Mouse (Mus musculus) embryonic facial prominence, embryonic 13.5 days (tissue): ENCODE measurements around the gene Scrn1. TPM values are rescaled to one million over a fixed set of nuclear protein-coding genes. Genes with fewer than 3 reads are reported as not detected.

Source experiments
- ATAC-seq: fragments of 200-750 bp; cut with Nextera tagmentation; 2 replicates; pipeline ENCODE4 v1.8.0; 2017; ENCODE audit warnings: low read depth; ENCODE audit not compliant: insufficient number of reproducible peaks, insufficient read depth, low FRiP score, low TSS enrichment
- H3K27ac ChIP-seq: fragments of 300-500 bp; sonication (generic); 2 replicates; pipeline ENCODE4 v1.5.1; 2015; ENCODE audit warnings: moderate library complexity, mild to moderate bottlenecking, inconsistent platforms
- H3K27me3 ChIP-seq: fragments of 300-500 bp; sonication (generic); 2 replicates; pipeline ENCODE4 v1.6.1; 2015; ENCODE audit warnings: mild to moderate bottlenecking, inconsistent platforms
- H3K36me3 ChIP-seq: fragments of 300-500 bp; sonication (generic); 2 replicates; pipeline ENCODE4 v1.6.1; 2015; ENCODE audit warnings: mild to moderate bottlenecking, inconsistent platforms
- H3K4me1 ChIP-seq: fragments of 300-500 bp; sonication (generic); 2 replicates; pipeline ENCODE4 v1.6.1; 2015; ENCODE audit warnings: inconsistent platforms
- H3K4me2 ChIP-seq: fragments of 300-500 bp; sonication (generic); 2 replicates; pipeline ENCODE4 v1.6.1; 2015; ENCODE audit warnings: moderate library complexity, mild to moderate bottlenecking, inconsistent platforms
- H3K4me3 ChIP-seq: fragments of 300-500 bp; sonication (generic); 2 replicates; pipeline ENCODE4 v1.5.1; 2015; ENCODE audit warnings: mild to moderate bottlenecking, inconsistent platforms
- H3K9ac ChIP-seq: fragments of 300-500 bp; sonication (generic); 2 replicates; pipeline ENCODE4 v1.6.1; 2015; ENCODE audit warnings: mild to moderate bottlenecking, inconsistent platforms
- H3K9me3 ChIP-seq: fragments of 300-500 bp; sonication (generic); 2 replicates; pipeline ENCODE4 v1.6.1; 2016; ENCODE audit warnings: inconsistent platforms
- WGBS: fragments of 180-500 bp; shearing (Covaris S2); methylation state at CpG from one replicate; pipeline ENCODE4 v1.1.7; 2015; ENCODE audit warnings: mixed read lengths; 5-methylcytosine and 5-hydroxymethylcytosine counted together
- polyA plus RNA-seq: library from polyadenylated mRNA; unstranded; fragments of >200 nt; fragmentation: Nextera tagmentation; extraction: Ambion mirVana; gene quantifications from 2 replicates; pipeline ENCODE4 v1.2.1, GENCODE M21; 2015

Gene Scrn1
- polyA plus RNA-seq, 1 experiment from 2014 or later, result 7.3 TPM

DNA sequence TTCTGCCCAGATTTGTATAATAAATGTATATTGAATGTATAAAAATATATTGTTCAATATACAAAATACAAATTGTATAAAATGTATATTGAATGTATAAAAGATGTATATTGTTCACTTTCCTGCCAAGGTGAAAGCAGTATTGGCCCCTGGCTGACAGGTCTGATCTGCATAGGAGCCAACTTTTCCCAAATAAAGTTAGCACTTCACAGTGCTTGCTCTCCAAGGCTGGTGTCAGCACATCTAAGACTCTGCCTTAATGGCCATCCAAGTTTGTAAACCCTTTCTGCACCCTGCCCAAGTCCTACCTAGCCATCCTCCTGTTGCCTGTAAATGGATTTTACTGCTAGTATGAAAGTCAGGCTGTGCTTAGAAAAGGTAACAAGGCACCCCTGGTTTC is 72.2 kb downstream of the Scrn1 start:
- 0 out of 2 replicates have a peak, but pooled peaks cover 2% of the 10 kb centered on the region for H3K4me1 ChIP-seq
- H3K36me3 ChIP-seq, result no peaks in the 10 kb centered on the region
- H3K4me3 ChIP-seq, result no peak overlapping the region
- no peaks in the 10 kb centered on the region for H3K27me3 ChIP-seq
- ATAC-seq, result no peak
- no peak overlapping the region for H3K4me2 ChIP-seq
- no peak overlapping the region for H3K27ac ChIP-seq
- no peaks in the 10 kb centered on the region for H3K9me3 ChIP-seq
- H3K9ac ChIP-seq, result no peak overlapping the region

DNA sequence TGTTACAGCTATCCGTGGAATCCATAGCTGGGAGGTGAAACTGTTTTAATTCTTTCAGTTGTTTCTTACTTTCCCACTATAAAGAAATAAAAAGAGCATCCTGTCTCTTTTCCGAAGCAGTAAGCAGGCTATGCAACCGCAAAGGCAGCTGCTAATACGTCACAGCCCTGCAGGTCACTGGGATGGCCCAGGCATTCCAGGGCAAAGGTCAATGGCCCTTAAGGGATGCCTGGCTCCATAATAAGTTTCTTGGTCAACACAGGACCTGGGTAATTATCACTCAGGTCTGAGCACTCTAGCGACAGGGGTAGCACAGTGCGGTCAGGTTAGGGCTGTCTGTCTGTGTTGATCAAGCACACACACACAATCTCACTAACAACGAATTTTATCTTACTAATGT is 75.2 kb downstream of the Scrn1 start:
- H3K4me1 ChIP-seq, result 0 out of 2 replicates have a peak, but pooled peaks cover 2% of the 10 kb centered on the region
- H3K36me3 ChIP-seq, result no peaks in the 10 kb centered on the region
- H3K27ac ChIP-seq, result no peak overlapping the region
- H3K4me2 ChIP-seq, result no peak overlapping the region
- 38% methylated on average over 7 of the region's 7 CpGs for WGBS
- ATAC-seq, result no peak
- H3K4me3 ChIP-seq, result no peak overlapping the region
- H3K9me3 ChIP-seq, result no peaks in the 10 kb centered on the region
- H3K27me3 ChIP-seq, result peaks cover under 1% of the 10 kb centered on the region
- no peak overlapping the region for H3K9ac ChIP-seq

DNA sequence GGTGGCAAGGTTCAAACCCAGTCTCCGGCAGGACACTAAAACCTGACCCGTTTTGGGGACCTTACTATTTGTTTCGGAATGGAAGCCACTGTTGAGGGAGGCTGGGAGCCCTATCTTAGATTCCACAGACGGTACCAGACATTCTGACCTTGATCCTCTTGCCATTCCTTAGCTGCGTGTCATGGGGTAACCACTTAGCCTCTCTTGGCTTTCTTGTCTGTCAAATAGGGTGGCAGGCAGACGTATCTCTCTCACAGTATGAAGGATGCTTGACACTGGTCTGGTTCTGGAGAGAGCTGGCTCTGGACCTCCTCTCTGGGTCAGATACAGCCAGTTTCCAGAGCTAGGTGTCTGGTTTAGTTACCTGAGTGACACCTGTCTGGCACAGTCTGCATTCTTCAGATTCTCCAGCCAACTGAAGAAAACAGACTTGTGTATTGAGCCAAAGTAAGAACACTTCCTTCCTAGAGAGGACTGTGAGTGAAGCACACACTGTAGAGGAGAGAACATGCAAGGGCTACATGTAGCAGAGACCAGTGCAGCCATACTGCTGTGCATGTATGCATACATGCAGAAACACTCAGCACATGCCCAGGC is 80.2 kb downstream of the Scrn1 start:
- Histone ChIP-seq H3K9ac (no peak overlapping the region), H3K4me2 (peak overlapping the region; percentile 64), H3K36me3 (no peaks in the 10 kb centered on the region), H3K9me3 (no peaks in the 10 kb centered on the region), H3K4me3 (peak overlapping the region; percentile 34), H3K27me3 (peaks cover 19% of the 10 kb centered on the region), H3K27ac (no peak overlapping the region), H3K4me1 (0 out of 2 replicates have a peak, but pooled peaks cover 5% of the 10 kb centered on the region)
- whole genome bisulfite sequencing, result 39% methylated on average over 6 of the region's 6 CpGs
- ATAC-seq, result no peak

DNA sequence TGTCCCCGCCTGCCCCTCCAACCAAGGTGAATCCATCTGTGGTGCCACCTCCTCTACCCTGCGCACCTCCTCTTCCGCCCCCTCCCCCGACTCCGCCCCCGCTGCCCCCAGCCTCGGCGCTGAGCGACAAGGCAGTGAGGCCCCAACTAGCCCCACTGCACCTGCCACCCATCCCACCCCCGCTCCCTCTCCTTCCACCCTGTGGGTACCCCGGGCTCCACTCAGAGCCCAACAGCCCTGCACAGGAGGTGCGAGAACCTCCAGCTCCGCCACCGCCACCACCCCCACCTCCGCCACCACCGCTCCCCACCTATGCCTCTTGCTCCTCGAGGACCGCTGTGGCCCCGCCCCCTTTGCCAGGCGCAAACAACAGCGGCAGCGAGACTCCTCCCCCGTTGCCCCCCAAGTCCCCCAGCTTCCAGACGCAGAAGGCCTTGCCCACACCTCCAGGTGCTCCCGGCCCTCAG is 80.8 kb downstream of the Scrn1 start:
- peak overlapping the region; percentile 64 for H3K4me2 ChIP-seq
- H3K4me3 ChIP-seq, result peak overlapping the region; percentile 34
- H3K4me1 ChIP-seq, result 0 out of 2 replicates have a peak, but pooled peaks cover 5% of the 10 kb centered on the region
- WGBS, result 10% methylated on average over 23 of the region's 25 CpGs
- H3K27me3 ChIP-seq, result peaks cover 19% of the 10 kb centered on the region
- no peaks in the 10 kb centered on the region for H3K36me3 ChIP-seq
- ATAC-seq, result peak; percentile 45; the same call in 1 of the 2 replicates
- no peaks in the 10 kb centered on the region for H3K9me3 ChIP-seq
- H3K27ac ChIP-seq, result no peak overlapping the region
- H3K9ac ChIP-seq, result 0 out of 2 replicates have a peak overlapping the region, but pooled peaks have one; percentile 21

DNA sequence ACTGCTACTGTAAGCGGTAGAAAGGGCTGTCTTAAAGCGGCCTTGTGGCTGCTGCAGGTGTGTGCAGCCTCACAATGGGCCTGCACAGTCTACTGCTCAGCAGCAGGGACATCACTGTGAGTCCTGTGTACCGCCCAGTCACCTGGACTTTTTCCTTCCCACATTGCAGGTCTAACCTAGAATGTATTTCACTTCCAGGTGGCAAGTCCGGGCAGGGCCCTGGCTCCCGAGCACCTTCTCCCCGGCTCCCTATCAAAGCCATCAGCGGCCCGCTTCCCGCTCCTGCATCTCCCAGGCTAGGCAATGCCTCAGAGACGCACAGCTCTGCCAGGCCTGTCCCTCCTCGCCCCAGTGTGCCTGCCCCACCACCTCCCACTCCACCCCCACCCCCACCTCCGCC is 81.3 kb downstream of the Scrn1 start:
- peak overlapping the region; percentile 64 for H3K4me2 ChIP-seq
- 20% methylated on average over 11 of the region's 12 CpGs for WGBS
- 0 out of 2 replicates have a peak, but pooled peaks cover 5% of the 10 kb centered on the region for H3K4me1 ChIP-seq
- no peak overlapping the region for H3K9ac ChIP-seq
- H3K27me3 ChIP-seq, result peaks cover 19% of the 10 kb centered on the region
- ATAC-seq, result no peak
- no peaks in the 10 kb centered on the region for H3K36me3 ChIP-seq
- peak overlapping the region; percentile 34 for H3K4me3 ChIP-seq
- no peaks in the 10 kb centered on the region for H3K9me3 ChIP-seq
- no peak overlapping the region for H3K27ac ChIP-seq

DNA sequence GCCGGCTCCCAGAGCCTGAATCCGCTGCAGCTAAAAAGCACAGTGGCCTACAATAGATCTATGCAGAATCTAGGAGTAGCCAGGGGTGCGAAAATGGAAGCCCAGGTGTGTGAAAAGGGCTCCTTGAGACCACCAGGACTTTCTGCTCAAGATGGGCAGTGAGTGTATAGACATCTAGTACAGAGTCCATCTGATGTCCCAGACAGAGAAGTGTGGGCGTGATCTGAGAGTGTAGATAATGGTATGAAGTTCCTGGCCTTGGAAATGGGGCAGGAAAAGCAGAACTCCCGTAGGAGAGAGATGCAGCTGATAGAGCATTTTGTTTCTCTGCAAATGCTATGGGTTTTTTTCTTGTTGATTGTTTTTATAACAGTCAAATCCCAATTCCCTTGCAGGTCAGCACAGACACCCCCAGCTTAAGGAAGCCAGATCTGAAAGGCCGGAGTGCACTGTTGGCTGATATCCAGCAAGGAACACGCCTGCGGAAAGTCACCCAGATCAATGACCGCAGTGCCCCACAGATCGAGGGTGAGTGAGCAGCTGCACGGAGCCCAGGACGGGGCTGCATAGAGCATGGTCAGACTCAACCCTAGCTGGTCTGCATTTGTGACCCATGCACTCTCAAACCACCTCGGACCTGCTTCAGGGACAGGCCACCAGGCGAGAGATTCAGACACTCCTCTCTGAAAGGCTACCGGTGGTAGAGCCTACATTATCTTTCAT is 84.7 kb downstream of the Scrn1 start:
- WGBS, result 83% methylated on average over 15 of the region's 15 CpGs
- no peaks in the 10 kb centered on the region for H3K36me3 ChIP-seq
- no peak for ATAC-seq

DNA sequence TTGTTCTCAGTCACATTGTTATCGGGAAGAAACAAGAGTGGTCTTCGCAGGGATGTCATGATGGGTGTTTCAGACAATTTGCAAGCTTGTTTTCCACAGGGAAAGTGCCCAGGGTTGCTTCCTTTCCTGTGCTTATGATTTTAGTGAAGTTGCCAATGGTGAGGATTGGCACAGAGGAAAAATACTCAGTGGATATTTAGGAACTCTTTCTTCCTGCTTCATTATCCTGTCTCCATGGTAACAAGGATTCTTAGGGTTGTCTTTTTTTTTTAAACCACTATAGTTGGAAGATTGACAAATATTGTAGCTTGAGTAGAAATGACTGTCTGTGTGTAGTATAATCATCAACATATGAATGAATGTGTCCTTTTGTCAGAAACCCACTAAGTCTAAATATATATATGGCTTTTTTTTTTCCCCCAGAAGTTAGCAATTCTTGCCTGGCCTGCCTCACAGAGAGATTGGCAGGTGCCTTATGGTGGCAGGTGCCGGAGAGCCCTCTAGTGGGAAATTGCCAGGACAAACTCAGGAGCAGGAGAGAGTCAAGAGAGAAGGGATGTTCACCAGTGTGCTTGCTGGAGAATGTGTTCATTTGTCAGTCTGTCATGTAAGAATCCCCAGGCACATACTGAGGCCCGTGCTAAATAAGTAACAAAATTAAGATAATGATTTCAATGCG is 87.5 kb downstream of the Scrn1 start:
- no peaks in the 10 kb centered on the region for H3K9me3 ChIP-seq
- no peak overlapping the region for H3K4me3 ChIP-seq
- H3K9ac ChIP-seq, result no peak overlapping the region
- no peaks in the 10 kb centered on the region for H3K27me3 ChIP-seq
- no peaks in the 10 kb centered on the region for H3K36me3 ChIP-seq
- H3K4me1 ChIP-seq, result peaks cover 7% of the 10 kb centered on the region; the same call in 1 of the 2 replicates
- ATAC-seq, result no peak
- no peak overlapping the region for H3K4me2 ChIP-seq
- WGBS, result 63% methylated on average over 5 of the region's 5 CpGs
- no peak overlapping the region for H3K27ac ChIP-seq

More for the DNA sequence above, 84.7 kb downstream of the Scrn1 start:
- no peak overlapping the region for H3K4me2 ChIP-seq
- no peaks in the 10 kb centered on the region for H3K9me3 ChIP-seq
- 0 out of 2 replicates have a peak, but pooled peaks cover 5% of the 10 kb centered on the region for H3K4me1 ChIP-seq
- H3K4me3 ChIP-seq, result no peak overlapping the region
- no peak overlapping the region for H3K27ac ChIP-seq
- H3K27me3 ChIP-seq, result peaks cover 19% of the 10 kb centered on the region
- H3K9ac ChIP-seq, result no peak overlapping the region

DNA sequence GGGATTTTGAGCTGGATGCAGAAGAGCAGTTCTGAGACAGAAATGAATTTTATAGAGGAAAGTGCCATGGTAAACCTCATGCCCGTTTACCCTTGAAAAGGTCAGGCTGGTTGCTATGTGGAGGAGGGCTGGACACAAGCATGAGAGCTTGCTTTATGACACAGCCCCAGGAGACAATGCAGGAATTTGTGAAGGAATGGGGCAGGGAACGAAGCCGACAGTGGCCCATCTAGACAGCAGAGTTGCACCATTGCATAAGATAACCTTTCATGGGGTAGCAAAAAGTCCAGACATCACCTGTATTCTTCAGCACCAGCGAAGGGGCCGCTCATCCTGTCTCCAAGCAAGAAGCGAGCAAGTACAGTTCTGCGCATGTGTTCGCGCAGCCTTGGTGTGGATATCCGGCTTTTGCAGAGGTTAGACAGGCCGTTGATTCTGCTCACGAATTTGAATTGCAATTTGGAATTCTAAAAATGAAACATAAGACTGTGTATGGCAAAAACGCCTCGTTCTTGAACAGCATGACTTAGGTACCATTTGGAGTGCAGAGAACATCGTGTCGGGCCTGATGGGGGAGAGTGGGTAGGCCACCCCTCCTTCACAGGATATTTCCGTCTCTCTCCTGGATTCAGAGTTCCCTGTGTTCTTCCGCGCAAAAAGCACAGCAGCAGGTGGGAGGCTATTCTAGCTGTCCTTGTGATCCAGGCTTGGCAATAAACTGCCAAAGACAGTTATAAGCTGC is 90.2 kb downstream of the Scrn1 start:
- H3K4me1 ChIP-seq, result peaks cover 7% of the 10 kb centered on the region; the same call in 1 of the 2 replicates

DNA sequence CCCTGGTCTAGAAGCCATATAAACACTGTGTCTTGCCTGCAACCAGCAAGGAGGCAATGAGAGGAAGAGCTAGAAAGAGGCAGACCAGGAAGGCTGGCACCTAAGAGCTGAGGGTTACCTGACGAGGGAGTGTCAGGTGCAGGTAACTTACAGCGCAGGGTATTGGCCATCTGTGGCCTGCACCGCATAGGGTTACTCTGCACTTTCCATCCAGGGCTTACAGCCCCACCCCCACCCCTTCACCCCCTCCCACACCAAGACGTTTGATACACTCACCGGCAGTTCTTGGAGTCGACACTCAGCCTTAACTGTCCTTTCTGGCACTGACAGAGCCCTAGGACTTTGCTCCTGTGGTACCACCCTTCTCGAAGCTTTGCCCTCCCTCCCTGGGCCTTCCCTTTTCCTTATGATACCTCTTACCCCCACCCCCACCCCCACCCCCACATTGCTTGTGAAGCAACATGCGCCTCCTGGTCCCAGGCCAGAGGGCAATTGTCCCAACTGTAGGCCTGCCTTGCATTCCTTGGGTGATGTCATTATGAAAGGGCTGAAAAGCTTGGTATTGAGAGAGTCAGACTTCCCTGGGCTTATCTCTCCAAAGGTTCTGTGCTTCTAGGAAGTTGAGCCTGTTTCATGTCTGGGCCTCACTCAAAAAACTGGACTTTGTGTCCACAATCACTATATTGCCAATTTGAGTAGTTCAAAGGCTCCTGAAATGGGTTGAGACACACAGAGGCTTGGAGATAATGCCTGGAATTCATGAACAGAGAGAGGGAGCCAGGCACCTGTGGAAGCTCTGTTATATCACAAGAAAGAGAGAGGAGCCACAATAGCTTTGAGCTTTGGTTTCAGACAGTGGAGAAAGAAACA is 93.2 kb downstream of the Scrn1 start:
- Histone ChIP-seq H3K9me3 (no peaks in the 10 kb centered on the region), H3K27me3 (no peaks in the 10 kb centered on the region), H3K4me3 (no peak overlapping the region), H3K36me3 (no peaks in the 10 kb centered on the region), H3K4me1 (peaks cover 7% of the 10 kb centered on the region; the same call in 1 of the 2 replicates), H3K4me2 (no peak overlapping the region), H3K9ac (no peak overlapping the region), H3K27ac (no peak overlapping the region)
- 59% methylated on average over 8 of the region's 8 CpGs for WGBS
- ATAC-seq, result 0 out of 2 replicates have a peak, but pooled peaks have one; percentile 37

More for the DNA sequence above, 90.2 kb downstream of the Scrn1 start:
- ATAC-seq, result no peak
- 84% methylated on average over 19 of the region's 19 CpGs for WGBS
- Histone ChIP-seq H3K4me2 (no peak overlapping the region), H3K27me3 (no peaks in the 10 kb centered on the region), H3K9ac (no peak overlapping the region), H3K36me3 (no peaks in the 10 kb centered on the region), H3K27ac (no peak overlapping the region), H3K4me3 (no peak overlapping the region), H3K9me3 (no peaks in the 10 kb centered on the region)

DNA sequence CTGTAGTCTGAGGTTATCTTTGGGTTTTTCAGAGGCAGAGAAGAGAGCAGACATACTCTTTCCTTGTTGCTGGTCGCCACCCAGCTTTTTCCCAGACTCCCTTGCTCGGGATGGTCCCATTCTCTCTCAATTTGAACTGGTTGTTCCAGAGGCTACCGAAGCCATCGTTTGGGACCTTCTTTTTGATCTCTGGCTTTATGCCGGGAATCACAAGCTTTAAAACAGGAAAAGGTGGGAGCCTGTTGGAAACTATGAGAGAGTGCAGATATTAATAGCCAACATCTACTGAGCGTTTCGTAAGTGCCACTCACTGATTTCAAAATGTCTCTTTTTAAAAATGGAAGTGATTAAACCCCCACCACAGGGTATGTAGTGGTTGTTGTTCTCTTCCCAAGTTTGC is 94.4 kb downstream of the Scrn1 start:
- WGBS, result 83% methylated on average over 7 of the region's 7 CpGs
- Histone ChIP-seq H3K9me3 (no peaks in the 10 kb centered on the region), H3K4me1 (peaks cover 7% of the 10 kb centered on the region; the same call in 1 of the 2 replicates), H3K27ac (no peak overlapping the region), H3K4me2 (no peak overlapping the region), H3K9ac (no peak overlapping the region), H3K36me3 (no peaks in the 10 kb centered on the region), H3K27me3 (no peaks in the 10 kb centered on the region), H3K4me3 (no peak overlapping the region)
- ATAC-seq, result no peak
